Mouse (Mus musculus) liver, adult 2 months (tissue): ENCODE data around the gene Nf2. TPM values are rescaled to one million over a fixed set of nuclear protein-coding genes. Genes with fewer than 3 reads are reported as not detected.

Experiments used
- DNase-seq: peaks from one replicate; pipeline ENCODE4 v3.0.0-alpha.2; 2011; ENCODE audit warnings: low read depth, low spot score; ENCODE audit errors: extremely low read depth
- H3K27ac ChIP-seq: fragments of 200-500 bp; replicated peaks from 2 replicates; pipeline ENCODE4 v1.5.1; 2012; ENCODE audit warnings: low read depth, mild to moderate bottlenecking, control low read depth, inconsistent platforms, low read length; ENCODE audit not compliant: insufficient read depth
- H3K27me3 ChIP-seq: fragments of 200-500 bp; 2 replicates; pipeline ENCODE4 v1.6.1; 2012; ENCODE audit warnings: mild to moderate bottlenecking, moderate library complexity, low read length, inconsistent platforms; ENCODE audit not compliant: control insufficient read depth, insufficient read depth
- H3K36me3 ChIP-seq: fragments of 200-500 bp; 2 replicates; pipeline ENCODE4 v1.6.1; 2012; ENCODE audit warnings: low read length, inconsistent platforms; ENCODE audit not compliant: control insufficient read depth, insufficient read depth
- H3K4me1 ChIP-seq: fragments of 200-500 bp; 2 replicates; pipeline ENCODE4 v1.6.1; 2011; ENCODE audit warnings: low read length; ENCODE audit not compliant: control insufficient read depth, insufficient read depth
- H3K4me3 ChIP-seq: fragments of 200-500 bp; 2 replicates; pipeline ENCODE4 v1.5.1; 2011; ENCODE audit warnings: low read depth, mild to moderate bottlenecking, control low read depth, low read length, moderate library complexity; ENCODE audit not compliant: insufficient read depth
- H3K79me2 ChIP-seq: fragments of 200-500 bp; 2 replicates; pipeline ENCODE4 v1.6.1; 2012; ENCODE audit warnings: inconsistent platforms, mild to moderate bottlenecking, low read length, moderate library complexity; ENCODE audit not compliant: control insufficient read depth, insufficient read depth
- H3K9ac ChIP-seq: fragments of 200-500 bp; 2 replicates; pipeline ENCODE4 v1.6.1; 2012; ENCODE audit warnings: low read depth, mild to moderate bottlenecking, control low read depth, inconsistent platforms, low read length
- CTCF ChIP-seq: fragments of 200-500 bp; IDR thresholded peaks from 2 replicates; pipeline ENCODE4 v1.5.1; 2011; ENCODE audit warnings: low read depth, low read length, control low read depth
- POLR2A ChIP-seq: fragments of 200-500 bp; IDR thresholded peaks from 2 replicates; pipeline ENCODE4 v1.6.1; 2011; ENCODE audit warnings: low read length, control low read depth; ENCODE audit not compliant: insufficient read depth; ENCODE audit errors: extremely low read depth
- WGBS: fragments of 180-500 bp; shearing (Covaris S2); methylation state at CpG from one replicate; pipeline ENCODE4 v1.1.7; 2018; 5-methylcytosine and 5-hydroxymethylcytosine counted together
- polyA plus RNA-seq: library from polyadenylated mRNA; depleted of rRNA; stranded (reverse); fragments of >200 nt; gene quantifications from 2 replicates; pipeline ENCODE4 v1.2.3, GENCODE M21; 2012
- total RNA-seq: library from RNA; depleted of rRNA; stranded (reverse); fragments of >200 nt; gene quantifications from 2 replicates; pipeline ENCODE4 v1.2.3, GENCODE M21; 2014

The Nf2 gene
- total and polyA plus RNA-seq, 2 experiments, result 11.1 to 16.4 TPM

GRCm38 (mm10) chr11:4848483-4849248, 670 bp downstream of the Nf2 start:
- Histone ChIP-seq H3K9ac (peak overlapping the region; percentile 89), H3K27me3 (no peaks in the 10 kb centered on the region), H3K4me1 (peaks cover 2% of the 10 kb centered on the region; the same call in 1 of the 2 replicates), H3K36me3 (no peaks in the 10 kb centered on the region), H3K79me2 (peaks cover 7% of the 10 kb centered on the region; the same call in 1 of the 2 replicates), H3K4me3 (peak overlapping the region; percentile 93), H3K27ac (peak overlapping the region; percentile 55)
- TF ChIP-seq CTCF (no peak), POLR2A (no peak)
- WGBS, result under 1% methylated on average over 50 of the region's 50 CpGs
- peak; percentile 41 for DNase-seq

DNA sequence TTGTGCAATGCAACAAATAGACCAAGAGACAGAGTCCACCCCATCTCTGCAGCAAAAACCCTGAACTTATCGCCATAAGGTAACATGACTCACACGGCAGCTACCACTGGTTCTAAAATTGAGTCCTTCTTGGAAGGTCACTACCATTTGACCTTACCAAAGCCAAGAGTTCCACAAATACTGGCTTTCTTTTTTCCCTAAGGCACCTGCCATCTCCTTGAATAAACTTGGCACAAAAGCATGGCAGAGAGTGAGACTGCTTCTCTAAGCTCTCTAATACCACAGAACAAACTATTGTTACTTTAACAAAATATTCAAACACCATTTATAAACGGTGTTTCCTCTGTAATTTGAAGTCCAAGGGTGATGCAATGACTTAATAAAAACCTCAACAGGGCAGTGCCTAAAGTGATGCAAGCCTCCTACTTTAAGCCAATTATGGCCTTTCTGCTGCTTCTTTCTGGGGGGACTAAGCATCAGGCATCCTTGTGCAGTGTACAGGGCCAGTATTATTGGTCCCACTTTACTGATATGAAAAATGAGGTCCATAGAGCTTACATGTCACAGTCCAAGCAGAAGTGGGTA, 8.3 kb downstream of the Nf2 start:
- H3K9ac ChIP-seq, result no peak overlapping the region
- TF ChIP-seq CTCF (no peak), POLR2A (no peak)
- 18% methylated on average over 3 of the region's 3 CpGs for WGBS
- peaks cover 4% of the 10 kb centered on the region for H3K4me1 ChIP-seq
- no peak overlapping the region for H3K27ac ChIP-seq
- peak; percentile 34 for DNase-seq
- no peaks in the 10 kb centered on the region for H3K27me3 ChIP-seq
- H3K4me3 ChIP-seq, result no peak overlapping the region
- peaks cover 7% of the 10 kb centered on the region; the same call in 1 of the 2 replicates for H3K79me2 ChIP-seq
- no peaks in the 10 kb centered on the region for H3K36me3 ChIP-seq

DNA sequence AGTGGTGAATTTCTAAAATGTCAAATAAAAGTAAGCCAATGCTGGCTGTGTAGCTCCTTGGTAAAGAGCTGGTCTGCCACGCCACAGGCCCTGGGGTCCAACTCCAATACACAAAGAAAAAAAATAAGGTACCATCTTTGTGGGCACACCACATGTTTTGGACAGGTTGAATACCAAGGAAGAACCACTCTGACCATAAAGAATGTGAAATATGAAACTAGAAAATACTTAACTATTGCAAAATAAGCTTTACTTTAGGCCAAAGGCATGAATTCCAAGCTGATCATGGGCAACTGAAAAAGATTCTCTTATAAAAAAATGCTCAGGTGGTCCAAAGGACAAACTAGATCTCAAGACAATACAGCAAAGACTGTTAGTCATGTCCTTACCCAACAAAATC, 11.1 kb downstream of the Nf2 start:
- H3K4me1 ChIP-seq, result peaks cover 17% of the 10 kb centered on the region
- no peak for DNase-seq
- 97% methylated on average over 1 of the region's 1 CpGs for WGBS
- H3K9ac ChIP-seq, result no peak overlapping the region
- H3K4me3 ChIP-seq, result no peak overlapping the region
- H3K27ac ChIP-seq, result no peak overlapping the region
- no peaks in the 10 kb centered on the region for H3K36me3 ChIP-seq
- H3K27me3 ChIP-seq, result no peaks in the 10 kb centered on the region
- TF ChIP-seq CTCF, result no peak
- TF ChIP-seq POLR2A, result no peak
- H3K79me2 ChIP-seq, result peaks cover 17% of the 10 kb centered on the region; the same call in 1 of the 2 replicates

DNA sequence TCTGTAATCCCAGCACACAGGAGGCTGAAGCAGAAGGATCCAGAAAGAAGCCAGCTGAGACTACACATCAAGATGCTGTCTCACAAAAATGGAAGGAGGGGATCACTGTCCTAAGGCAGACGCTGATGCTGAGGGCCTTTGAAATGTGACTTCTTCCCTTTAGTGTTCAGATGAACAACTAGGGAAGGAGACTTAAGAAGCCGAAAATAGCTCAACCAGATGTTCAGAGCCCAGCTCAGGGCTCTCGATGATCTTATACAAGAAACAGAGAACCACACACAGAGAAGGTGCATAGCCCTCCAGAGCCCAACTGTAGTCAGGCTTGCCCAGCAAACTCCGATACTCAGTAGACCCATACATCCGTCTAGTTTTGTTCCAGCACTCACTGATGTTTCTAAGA, 12.0 kb downstream of the Nf2 start:
- WGBS, result 81% methylated on average over 5 of the region's 5 CpGs
- Histone ChIP-seq H3K27me3 (no peaks in the 10 kb centered on the region), H3K79me2 (peaks cover 17% of the 10 kb centered on the region; the same call in 1 of the 2 replicates), H3K4me3 (no peak overlapping the region), H3K9ac (no peak overlapping the region), H3K36me3 (no peaks in the 10 kb centered on the region), H3K27ac (no peak overlapping the region), H3K4me1 (peaks cover 21% of the 10 kb centered on the region)
- no peak for DNase-seq
- TF ChIP-seq POLR2A (no peak), CTCF (no peak)

DNA sequence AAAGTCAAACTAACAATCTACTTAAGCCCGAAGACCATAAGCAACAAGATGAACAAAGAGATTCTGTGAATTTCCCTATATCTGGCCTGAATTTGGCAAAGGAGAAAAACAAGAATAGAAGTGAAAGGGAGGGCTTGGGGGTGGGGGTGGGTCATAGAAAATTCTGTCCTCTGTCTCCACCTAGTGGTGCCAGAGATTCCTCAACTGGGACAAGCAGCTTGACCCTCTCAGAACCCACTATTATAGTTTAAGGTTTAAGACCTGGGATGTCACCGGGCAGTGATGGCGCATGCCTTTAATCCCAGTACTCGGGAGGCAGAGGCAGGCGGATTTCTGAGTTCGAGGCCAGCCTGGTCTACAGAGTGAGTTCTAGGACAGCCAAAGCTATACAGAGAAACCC, 12.6 kb downstream of the Nf2 start:
- TF ChIP-seq CTCF (peak; percentile 64), POLR2A (no peak)
- Histone ChIP-seq H3K9ac (no peak overlapping the region), H3K36me3 (no peaks in the 10 kb centered on the region), H3K27me3 (no peaks in the 10 kb centered on the region), H3K4me1 (peaks cover 23% of the 10 kb centered on the region), H3K27ac (no peak overlapping the region), H3K4me3 (no peak overlapping the region), H3K79me2 (peaks cover 17% of the 10 kb centered on the region; the same call in 1 of the 2 replicates)
- WGBS, result 45% methylated on average over 6 of the region's 6 CpGs
- peak; percentile 27 for DNase-seq
